25 mouse cellular contexts compared by ENCODE assay signal in the genomic region with DNA sequence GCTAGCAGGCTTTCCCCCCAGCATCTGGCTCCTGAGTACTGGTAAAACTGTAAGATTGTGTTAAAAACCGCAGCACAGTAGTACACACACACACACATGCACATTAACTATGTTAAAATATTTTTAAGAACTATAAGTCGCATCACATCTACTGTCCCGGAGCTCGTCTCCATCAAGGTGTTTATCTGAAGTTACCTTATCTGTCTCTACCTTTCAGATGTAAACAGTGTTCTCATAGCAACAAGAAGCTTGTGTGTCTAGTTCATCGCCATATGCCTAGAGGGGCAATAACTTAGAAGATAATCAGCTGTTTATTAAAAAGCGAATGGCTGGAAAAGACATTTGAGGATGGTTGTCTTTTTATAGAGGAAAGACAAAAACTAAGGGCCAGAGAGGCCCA. TPM values are rescaled to one million over a fixed set of nuclear protein-coding genes. Genes with fewer than 3 reads are reported as not detected.
"Had no signal": no experiment of that assay in that cellular context is flagged by ENCODE, and none has a peak within 500 bp of the region (broad histone marks: within the 10 kb centered on the region; RNA-seq: fewer than 3 reads in every experiment).

No protein-coding gene starts in this region.

- H3K4me2 ChIP-seq: embryonic facial prominence, embryonic 12.5 days; embryonic facial prominence, embryonic 13.5 days; embryonic facial prominence, embryonic 15.5 days; forebrain, embryonic 12.5 days; forebrain, embryonic 13.5 days; forebrain, embryonic 15.5 days had no signal

- H3K9me3 ChIP-seq: embryonic facial prominence, embryonic 10.5 days; embryonic facial prominence, embryonic 12.5 days; embryonic facial prominence, embryonic 13.5 days; embryonic facial prominence, embryonic 15.5 days; forebrain, embryonic 10.5 days; forebrain, embryonic 12.5 days; forebrain, embryonic 13.5 days; forebrain, embryonic 15.5 days had no signal

- H3K4me1 ChIP-seq: embryonic facial prominence, embryonic 15.5 days had no signal

- H3K4me3 ChIP-seq: embryonic facial prominence, embryonic 10.5 days; embryonic facial prominence, embryonic 12.5 days; embryonic facial prominence, embryonic 13.5 days; embryonic facial prominence, embryonic 15.5 days; erythroblast, embryonic 14.5 days; forebrain, embryonic 10.5 days; forebrain, embryonic 12.5 days; forebrain, embryonic 13.5 days; forebrain, embryonic 15.5 days; gastrocnemius, adult 2 months; heart, adult 2 months had no signal

- H3K9ac ChIP-seq: embryonic facial prominence, embryonic 12.5 days; embryonic facial prominence, embryonic 13.5 days; embryonic facial prominence, embryonic 15.5 days; forebrain, embryonic 12.5 days; forebrain, embryonic 13.5 days; forebrain, embryonic 15.5 days; forebrain, postnatal 0 days had no signal

- H3K27me3 ChIP-seq: embryonic facial prominence, embryonic 12.5 days; embryonic facial prominence, embryonic 13.5 days; embryonic facial prominence, embryonic 15.5 days; forebrain, embryonic 13.5 days; forebrain, embryonic 15.5 days had no signal

- H3K27ac ChIP-seq: embryonic facial prominence, embryonic 10.5 days; embryonic facial prominence, embryonic 12.5 days; embryonic facial prominence, embryonic 13.5 days; embryonic facial prominence, embryonic 15.5 days; forebrain, embryonic 10.5 days; forebrain, embryonic 12.5 days; forebrain, embryonic 13.5 days; forebrain, embryonic 15.5 days; gastrocnemius, adult 2 months; heart, adult 2 months had no signal

- H3K36me3 ChIP-seq: embryonic facial prominence, embryonic 12.5 days; embryonic facial prominence, embryonic 15.5 days; forebrain, embryonic 12.5 days; forebrain, embryonic 15.5 days had no signal

- DNase-seq: cerebellum, adult 8-10 months; cerebellum, adult 9-10 months; cerebellum, adult 9-11 months; cerebellum, postnatal 10 days; cerebellum, postnatal 14 days; cerebellum, postnatal 25 days; cerebellum, postnatal 36 days; embryo, embryonic 11 days; forebrain, postnatal 0 days; gastrocnemius, adult 2 months; gastrocnemius, postnatal 10 days; gastrocnemius, postnatal 14 days; gastrocnemius, postnatal 36 days; heart, adult 2 months had no signal

- ATAC-seq: forebrain, embryonic 13.5 days; forebrain, embryonic 14.5 days; forebrain, embryonic 15.5 days; forebrain, embryonic 16.5 days; forebrain, postnatal 0 days had no signal

RNA-seq across cellular contexts. Expression of gene Syde2, which starts 37.8 kb away (rescaled TPM):
- polyA plus RNA-seq: erythroblast, embryonic 14.5 days had no signal
